Mouse (Mus musculus) erythroblast, embryonic 14.5 days (primary cell): Measurements from ENCODE around the gene 4933417A18Rik. TPM values are rescaled to one million over a fixed set of nuclear protein-coding genes. Genes with fewer than 3 reads are reported as not detected.
"Not testable (repeated sequence)": the region's sequence is repeated elsewhere in the genome, so short reads cannot be mapped to it uniquely, and the experiment has no call there.

Experiments
- H3K27me3 ChIP-seq: 2 replicates; pipeline ENCODE4 v1.6.1; 2012; ENCODE audit warnings: inconsistent platforms; ENCODE audit not compliant: control insufficient read depth
- H3K36me3 ChIP-seq: 2 replicates; pipeline ENCODE4 v1.6.1; 2012; ENCODE audit warnings: mild to moderate bottlenecking, inconsistent platforms; ENCODE audit not compliant: control insufficient read depth
- H3K4me1 ChIP-seq: 2 replicates; pipeline ENCODE4 v1.6.1; 2012; ENCODE audit warnings: inconsistent platforms; ENCODE audit not compliant: control insufficient read depth
- H3K4me3 ChIP-seq: replicated peaks from 2 replicates; pipeline ENCODE3; 2012; ENCODE audit warnings: moderate library complexity, mild to moderate bottlenecking, inconsistent platforms
- H3K9me3 ChIP-seq: 2 replicates; pipeline ENCODE4 v1.6.1; 2012; ENCODE audit warnings: low read length, inconsistent platforms, mixed read lengths; ENCODE audit not compliant: control insufficient read depth
- GATA1 ChIP-seq: IDR thresholded peaks from 2 replicates; pipeline ENCODE4 v1.6.1; 2012; ENCODE audit warnings: low read length, inconsistent platforms, mixed read lengths
- TAL1 ChIP-seq: IDR thresholded peaks from 3 replicates; pipeline ENCODE4 v1.6.1; 2012; ENCODE audit warnings: low read length, inconsistent platforms, mixed read lengths
- polyA plus RNA-seq: library from polyadenylated mRNA; stranded (reverse); fragments of >175 nt; gene quantifications from 2 replicates; pipeline ENCODE4 v1.2.3, GENCODE M21; 2012

4933417A18Rik gene
- polyA plus RNA-seq, 1 experiment: not detected

GRCm38 (mm10) chr13:34973149-34973548 lies 48.9 kb downstream of the 4933417A18Rik start:
- Histone ChIP-seq H3K4me3 (no peak overlapping the region), H3K36me3 (peaks cover 14% of the 10 kb centered on the region), H3K4me1 (peaks cover 11% of the 10 kb centered on the region), H3K27me3 (peaks cover 5% of the 10 kb centered on the region; the same call in 1 of the 2 replicates), H3K9me3 (no peaks in the 10 kb centered on the region)
- TF ChIP-seq GATA1 (no peak), TAL1 (no peak)

- H3K27me3 ChIP-seq: peaks cover 5% of the 10 kb centered on the region; the same call in 1 of the 2 replicates
- no peak overlapping the region for H3K4me3 ChIP-seq
- H3K9me3 ChIP-seq: no peaks in the 10 kb centered on the region
- peaks cover 11% of the 10 kb centered on the region for H3K4me1 ChIP-seq
- H3K36me3 ChIP-seq: peaks cover 20% of the 10 kb centered on the region
- TF ChIP-seq GATA1 (no peak), TAL1 (no peak)
Measured at GRCm38 (mm10) chr13:34973770-34974169, 49.6 kb downstream of the 4933417A18Rik start.

- peaks cover 41% of the 10 kb centered on the region for H3K36me3 ChIP-seq
- H3K4me1 ChIP-seq: peaks cover 11% of the 10 kb centered on the region
- H3K4me3 ChIP-seq: no peak overlapping the region
- H3K9me3 ChIP-seq: no peaks in the 10 kb centered on the region
- TF ChIP-seq TAL1: no peak
- TF ChIP-seq GATA1: no peak
- H3K27me3 ChIP-seq: no peaks in the 10 kb centered on the region
Measured at GRCm38 (mm10) chr13:34976116-34976515, 51.9 kb downstream of the 4933417A18Rik start.

- H3K4me1 ChIP-seq: peaks cover 13% of the 10 kb centered on the region
- H3K4me3 ChIP-seq: no peak overlapping the region
- no peaks in the 10 kb centered on the region for H3K9me3 ChIP-seq
- TF ChIP-seq TAL1: no peak
- no peak for TF ChIP-seq GATA1
- H3K36me3 ChIP-seq: peaks cover 51% of the 10 kb centered on the region
- H3K27me3 ChIP-seq: no peaks in the 10 kb centered on the region
Measured at GRCm38 (mm10) chr13:34977410-34977809, 53.2 kb downstream of the 4933417A18Rik start.

GRCm38 (mm10) chr13:34978635-34979034 lies 54.4 kb downstream of the 4933417A18Rik start:
- not testable (repeated sequence) for H3K4me3 ChIP-seq, H3K9me3 ChIP-seq, H3K27me3 ChIP-seq
- Histone ChIP-seq H3K4me1 (peaks cover 13% of the 10 kb centered on the region), H3K36me3 (peaks cover 54% of the 10 kb centered on the region)

- not testable (repeated sequence) for H3K27me3 ChIP-seq, H3K4me1 ChIP-seq, H3K4me3 ChIP-seq, H3K9me3 ChIP-seq
- peaks cover 79% of the 10 kb centered on the region for H3K36me3 ChIP-seq
Measured at GRCm38 (mm10) chr13:34983479-34983878, 59.3 kb downstream of the 4933417A18Rik start.

- H3K9me3 ChIP-seq: no peaks in the 10 kb centered on the region
- no peaks in the 10 kb centered on the region for H3K27me3 ChIP-seq
- H3K4me3 ChIP-seq: no peak overlapping the region
- H3K36me3 ChIP-seq: peaks cover 40% of the 10 kb centered on the region
- peaks cover 36% of the 10 kb centered on the region for H3K4me1 ChIP-seq
- no peak for TF ChIP-seq TAL1
- no peak for TF ChIP-seq GATA1
Measured at GRCm38 (mm10) chr13:34991581-34992273, 67.5 kb downstream of the 4933417A18Rik start.

- no peaks in the 10 kb centered on the region for H3K27me3 ChIP-seq
- H3K36me3 ChIP-seq: peaks cover 27% of the 10 kb centered on the region
- peak overlapping the region; percentile 83 for H3K4me3 ChIP-seq
- H3K9me3 ChIP-seq: no peaks in the 10 kb centered on the region
- no peak for TF ChIP-seq GATA1
- no peak for TF ChIP-seq TAL1
- peaks cover 36% of the 10 kb centered on the region for H3K4me1 ChIP-seq
Measured at GRCm38 (mm10) chr13:34993085-34993484, 68.9 kb downstream of the 4933417A18Rik start.

GRCm38 (mm10) chr13:34993595-34993982 lies 69.4 kb downstream of the 4933417A18Rik start:
- H3K36me3 ChIP-seq: peaks cover 22% of the 10 kb centered on the region
- H3K4me1 ChIP-seq: peaks cover 36% of the 10 kb centered on the region
- H3K9me3 ChIP-seq: no peaks in the 10 kb centered on the region
- TF ChIP-seq TAL1: no peak
- no peak for TF ChIP-seq GATA1
- peak overlapping the region; percentile 83 for H3K4me3 ChIP-seq
- no peaks in the 10 kb centered on the region for H3K27me3 ChIP-seq

- Histone ChIP-seq H3K4me1 (peaks cover 36% of the 10 kb centered on the region), H3K27me3 (no peaks in the 10 kb centered on the region), H3K36me3 (peaks cover 16% of the 10 kb centered on the region), H3K9me3 (no peaks in the 10 kb centered on the region), H3K4me3 (peak overlapping the region; percentile 83)
- TF ChIP-seq GATA1 (no peak; the same call in 1 of the 2 replicates), TAL1 (no peak)
Measured at GRCm38 (mm10) chr13:34993983-34994811, 70.0 kb downstream of the 4933417A18Rik start.
